Mouse (Mus musculus): ENCODE data around the gene Chd1.
A peak's percentile ranks its signal among the peaks of the same experiment; 100 is the strongest.

Gene Chd1

DNA sequence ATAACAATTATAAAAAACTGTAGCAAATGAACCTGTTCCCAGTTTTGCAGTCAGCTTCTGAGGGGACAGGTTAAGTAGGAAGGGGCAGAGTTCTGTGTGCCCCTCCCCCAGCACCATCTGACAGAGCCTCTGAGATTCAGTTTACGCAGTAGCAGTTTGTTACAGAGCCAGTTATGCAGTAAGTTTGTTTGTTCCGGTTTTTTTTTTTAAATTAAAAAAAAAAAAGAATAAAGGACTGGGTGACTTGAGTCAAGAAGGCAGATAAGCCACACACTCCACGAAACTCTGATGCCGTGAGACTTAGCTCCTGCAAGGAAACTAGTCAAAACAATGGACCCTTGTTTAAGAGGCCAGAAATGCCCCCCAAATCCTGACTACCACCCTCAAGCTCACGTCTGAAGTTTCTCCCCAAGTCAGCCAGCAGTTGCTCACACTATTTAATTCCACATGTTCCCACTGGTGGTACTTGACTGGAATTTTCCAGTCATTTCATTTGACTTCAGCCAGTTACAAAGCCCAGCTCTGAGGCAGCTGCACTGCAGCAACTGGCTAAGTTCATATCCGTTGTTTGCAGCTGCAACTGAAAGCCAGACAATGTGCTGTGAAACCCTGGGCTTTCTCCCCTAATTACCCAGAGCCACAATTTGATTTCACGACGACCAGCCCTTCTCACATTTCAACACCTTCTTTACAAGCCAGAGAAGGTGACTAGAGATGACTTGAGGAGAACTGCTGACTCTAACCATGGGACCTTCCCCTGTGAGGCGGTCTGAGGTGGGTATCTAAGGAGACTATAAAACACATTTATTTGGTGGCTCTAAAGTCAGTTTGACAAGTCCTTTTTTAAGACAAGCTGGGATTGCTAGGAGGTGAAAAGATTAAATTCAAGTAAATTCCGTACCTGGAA is 104.0 kb downstream of the Chd1 start:
- no peak for DNase-seq (ENCODE audit: extremely low spot score, low spot score)

DNA sequence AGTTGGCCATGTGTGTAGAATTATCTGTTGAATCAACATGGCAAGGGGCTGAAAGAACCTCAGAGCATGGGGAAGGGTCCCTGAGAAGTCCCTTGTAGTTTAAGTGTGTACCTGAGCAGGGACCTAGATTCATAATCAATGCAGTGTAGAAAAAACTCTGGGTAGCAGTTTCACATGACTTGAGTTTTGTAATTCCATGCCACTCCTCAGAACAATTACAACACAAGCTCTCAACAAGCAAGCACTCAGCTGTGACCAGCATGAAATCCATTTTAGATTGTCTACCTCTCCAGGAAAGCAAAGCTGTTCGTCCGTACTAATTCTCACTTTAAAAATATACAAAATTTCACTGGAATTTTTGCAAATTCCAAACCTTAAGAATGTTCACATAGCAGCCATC is 105.2 kb downstream of the Chd1 start:
- DNase-seq (ENCODE audit: extremely low spot score, low spot score): no peak

DNA sequence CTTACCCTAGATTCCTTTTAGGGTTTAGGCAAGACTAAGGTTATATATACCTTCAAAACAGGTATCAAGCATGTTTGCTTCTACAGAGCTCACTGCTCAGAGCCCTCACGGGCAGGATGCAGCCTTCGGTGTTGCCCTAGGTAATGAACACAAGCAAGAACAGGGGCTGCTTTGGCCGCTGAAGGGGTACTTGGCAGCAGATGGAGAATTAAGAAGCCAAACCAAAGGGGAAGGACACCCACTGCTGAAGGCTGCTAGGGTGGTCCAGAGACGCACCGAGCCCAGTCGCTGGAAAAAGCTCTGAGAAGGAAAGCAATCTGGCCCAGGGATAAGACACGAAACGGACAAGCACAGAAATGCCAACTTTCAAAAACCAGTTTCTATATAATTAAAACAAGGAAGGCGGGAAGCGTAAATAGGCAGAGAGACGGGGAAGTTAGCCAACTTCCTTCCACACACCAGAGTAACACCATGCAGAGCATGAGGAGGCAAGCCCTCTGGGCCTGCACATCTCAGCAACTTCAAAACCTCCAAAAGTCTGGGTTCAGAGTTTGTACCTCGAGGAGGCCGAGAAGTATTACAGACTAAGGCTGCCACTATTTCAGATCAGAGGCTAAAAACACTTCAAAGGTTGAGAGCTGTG is 107.5 kb downstream of the Chd1 start:
- no peak for DNase-seq (ENCODE audit: extremely low spot score, low spot score)

DNA sequence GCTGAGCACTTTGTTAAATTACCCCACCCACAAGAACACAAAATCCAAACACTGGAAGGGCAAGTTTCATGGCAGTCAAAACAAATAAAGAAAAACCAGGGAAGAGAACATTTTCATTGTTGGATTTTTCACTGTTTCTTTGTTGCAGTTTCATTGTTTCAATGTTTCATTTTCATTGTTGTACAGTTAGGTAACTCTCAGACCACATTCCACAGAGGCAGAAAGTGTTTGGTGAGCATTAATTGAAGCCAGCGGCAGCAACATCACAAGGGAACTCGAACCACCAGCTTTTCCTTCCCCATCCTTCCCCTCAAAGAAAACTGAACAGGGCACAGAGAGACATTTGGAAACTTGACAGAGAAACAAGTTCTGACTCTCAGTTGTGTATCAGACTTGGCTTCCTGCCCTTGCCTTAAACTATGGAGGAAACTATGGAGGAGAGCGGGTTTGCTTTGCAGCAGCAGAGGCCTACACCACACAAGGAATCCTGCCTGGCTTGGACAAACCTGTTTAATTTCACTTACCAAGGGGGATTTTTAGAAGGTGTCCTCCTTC is 109.0 kb downstream of the Chd1 start:
- DNase-seq (ENCODE audit: extremely low spot score, low spot score): no peak

DNA sequence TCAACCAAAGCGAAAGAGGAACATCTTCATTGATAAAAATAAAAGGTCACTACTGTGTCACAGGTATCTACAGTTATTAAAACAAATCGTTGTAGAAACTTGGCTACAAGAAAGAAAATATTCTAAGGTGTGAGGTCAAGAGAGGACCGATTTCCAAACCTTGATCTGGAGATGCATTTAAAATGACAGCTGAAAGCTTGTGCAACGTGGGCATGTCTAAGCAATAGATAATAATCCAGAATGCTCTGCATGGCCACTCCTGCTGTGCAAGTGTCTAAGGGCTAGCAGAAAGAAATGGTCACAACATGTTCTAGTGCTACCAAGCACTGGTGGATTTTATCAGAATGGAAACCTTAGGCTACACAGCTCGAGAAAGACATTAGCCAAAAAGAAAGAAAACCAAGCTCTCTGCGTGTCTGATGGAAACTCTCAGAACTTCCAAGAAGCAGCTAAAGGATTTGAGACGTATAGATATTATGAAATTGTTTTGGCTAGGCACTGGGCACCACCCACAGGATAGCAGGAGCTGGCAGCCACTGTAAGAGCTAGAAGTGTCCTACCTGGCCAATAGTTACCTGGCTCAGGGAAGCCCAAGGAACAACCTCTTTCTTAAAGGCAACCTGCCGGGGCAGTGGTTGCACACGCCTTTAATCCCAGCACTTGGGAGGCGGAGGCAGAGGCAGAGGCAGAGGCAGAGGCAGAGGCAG is 110.7 kb downstream of the Chd1 start:
- no peak for DNase-seq (ENCODE audit: extremely low spot score, low spot score)

DNA sequence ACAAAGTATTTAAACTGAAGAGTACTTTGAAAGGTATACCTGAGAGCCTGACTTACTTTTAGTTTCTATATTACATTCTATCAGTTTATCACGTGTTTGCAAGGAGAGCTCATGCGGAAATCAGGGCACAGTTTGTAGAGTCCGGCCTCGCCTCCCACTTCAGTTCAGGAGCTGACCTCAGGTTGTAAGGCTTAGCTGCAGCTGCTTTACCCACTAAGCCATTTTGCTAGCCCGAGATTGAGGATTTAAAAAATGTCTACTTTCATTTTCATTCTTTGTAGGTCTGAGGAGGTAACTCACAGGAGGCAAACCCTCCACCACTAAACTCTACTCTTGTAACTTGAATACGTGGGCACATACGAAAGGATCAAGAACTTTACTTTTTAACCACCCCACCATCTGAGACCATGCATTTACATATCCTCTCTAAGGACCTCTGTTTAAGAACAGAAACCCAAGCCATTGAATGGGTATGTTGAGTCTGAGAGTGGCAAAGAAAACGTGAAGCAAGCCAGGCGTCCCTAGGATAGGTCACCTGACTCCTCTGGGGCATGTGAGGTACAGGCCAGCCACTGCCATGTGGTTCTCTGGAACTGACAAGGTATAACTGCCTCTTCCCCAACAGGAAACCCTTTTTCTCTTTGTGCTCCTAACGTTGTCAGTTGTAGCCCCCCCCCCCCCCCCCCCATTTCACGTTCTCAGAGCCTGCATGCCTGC is 111.8 kb downstream of the Chd1 start:
- DNase-seq (ENCODE audit: extremely low spot score, low spot score): peak; percentile 3

DNA sequence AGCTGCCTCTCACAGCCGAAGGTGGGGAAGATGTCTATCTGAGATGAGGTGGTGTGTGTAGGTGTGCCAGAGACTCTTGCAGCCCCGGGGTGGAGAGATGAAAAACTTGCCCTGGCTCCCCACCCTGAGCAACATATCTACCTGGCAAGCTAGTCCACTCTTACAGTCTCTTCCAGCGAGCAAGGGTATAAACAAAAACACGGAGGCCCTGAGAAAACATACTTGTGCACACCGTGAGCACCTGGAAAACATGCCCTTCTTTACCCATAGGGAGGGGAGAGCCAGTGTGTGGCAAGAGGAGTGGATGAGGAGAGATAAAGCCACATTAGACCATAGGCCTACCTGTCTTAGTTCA is 112.3 kb downstream of the Chd1 start:
- peak; percentile 10 for DNase-seq (ENCODE audit: extremely low spot score, low spot score)

DNA sequence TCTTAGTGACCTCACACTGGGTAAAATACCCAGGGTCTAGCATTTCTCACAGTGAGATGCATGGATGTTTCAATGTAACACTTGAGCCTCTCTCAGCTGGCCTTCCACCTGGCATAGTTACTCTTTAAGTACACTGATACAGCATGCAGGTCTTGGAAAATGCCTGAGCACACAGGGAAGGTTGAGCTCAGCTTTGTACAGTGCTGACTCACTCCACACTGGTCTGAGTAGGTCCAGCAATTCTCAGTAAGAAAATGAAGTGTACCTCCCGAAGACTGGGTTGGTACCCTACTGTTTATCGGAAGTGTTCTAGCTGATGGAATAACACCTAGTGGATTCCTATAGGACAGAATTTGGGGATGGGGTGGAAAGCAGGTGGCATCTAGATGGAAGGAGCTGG is 112.9 kb downstream of the Chd1 start:
- peak; percentile 13 for DNase-seq (ENCODE audit: extremely low spot score, low spot score)

DNA sequence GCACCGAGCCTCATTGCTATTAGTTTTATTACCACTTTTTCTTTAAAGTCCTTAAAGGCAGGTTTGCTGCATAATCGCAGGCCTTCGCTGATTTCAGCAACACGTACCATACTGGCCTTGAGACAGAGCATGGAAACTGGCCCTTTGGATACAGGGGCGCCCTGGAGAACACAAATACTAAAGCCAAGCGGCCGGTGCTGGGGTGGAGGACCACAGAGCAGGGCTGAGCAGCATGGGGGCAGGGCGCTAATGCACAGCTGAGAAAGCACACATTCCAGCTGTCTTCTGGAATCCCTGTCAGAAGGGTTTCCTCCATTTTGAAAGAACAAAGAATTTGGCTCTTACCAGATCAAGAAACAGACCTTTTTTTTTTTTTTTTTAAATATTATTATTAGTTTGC is 113.6 kb downstream of the Chd1 start:
- peak; percentile 15 for DNase-seq (ENCODE audit: extremely low spot score, low spot score)

DNA sequence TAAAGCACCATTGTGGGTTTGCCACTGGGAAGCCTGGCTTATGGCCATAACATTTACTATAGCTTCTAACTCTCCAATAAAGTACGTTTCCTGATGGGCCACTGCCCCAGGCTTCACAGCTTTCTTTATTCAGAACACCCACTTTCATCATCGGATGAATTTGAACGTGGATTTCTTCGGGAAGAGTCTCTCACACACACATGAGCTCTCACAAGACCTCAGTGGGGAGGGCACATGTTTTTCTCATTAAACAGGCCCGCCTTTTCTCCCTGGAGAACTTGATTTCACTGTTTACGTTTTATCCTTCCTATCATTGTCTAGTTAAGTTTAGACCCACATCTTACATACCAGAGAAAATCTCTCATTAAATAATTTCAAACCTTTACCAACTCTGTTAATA is 115.4 kb downstream of the Chd1 start:
- DNase-seq (ENCODE audit: extremely low spot score, low spot score): no peak

DNA sequence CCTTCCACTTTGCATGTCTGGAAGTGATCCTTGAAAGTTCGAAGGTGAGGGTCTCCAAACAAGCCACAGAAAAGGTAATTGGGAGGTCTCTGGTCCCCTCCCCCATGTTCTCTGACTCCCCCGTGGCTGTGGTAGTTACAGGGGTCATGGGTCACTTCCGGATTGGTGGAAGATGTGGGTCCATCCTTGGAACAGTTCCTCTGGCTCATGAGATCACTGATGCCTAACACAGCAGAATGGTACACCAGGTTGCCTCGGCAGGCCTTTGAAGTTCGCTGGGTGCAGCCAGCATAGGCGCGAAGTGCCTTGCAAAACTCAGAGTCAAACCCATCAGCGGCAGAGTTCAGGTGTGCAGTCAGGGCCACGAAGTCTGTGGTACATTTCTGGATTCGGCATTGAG is 116.0 kb downstream of the Chd1 start:
- no peak for DNase-seq (ENCODE audit: extremely low spot score, low spot score)

DNA sequence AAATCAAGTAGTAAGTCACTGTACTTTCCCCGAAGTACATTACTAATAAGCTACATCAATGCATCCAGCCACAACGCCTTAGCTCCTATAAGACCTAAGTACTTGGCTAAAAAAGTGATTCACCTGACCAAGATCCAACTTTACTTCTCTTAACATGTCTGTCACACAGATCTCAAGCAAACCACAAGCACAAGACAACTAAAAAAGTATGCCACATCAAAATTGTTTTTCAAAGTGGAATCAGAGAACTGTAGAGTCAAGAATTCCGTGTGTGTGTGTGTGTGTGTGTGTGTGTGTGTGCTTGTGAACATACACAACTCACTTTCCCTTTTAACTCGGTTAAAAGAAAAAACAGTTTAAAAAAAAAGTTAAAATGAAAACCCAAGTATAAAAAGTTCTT is 116.9 kb downstream of the Chd1 start:
- DNase-seq (ENCODE audit: extremely low spot score, low spot score): peak; percentile 4

Measured in neural tube, embryonic 10.5 days (tissue).